Mouse (Mus musculus) liver, embryonic 16.5 days (tissue): ENCODE results near the gene Psmd4. TPM values are rescaled to one million over a fixed set of nuclear protein-coding genes. Genes with fewer than 3 reads are reported as not detected.

Experiments used
- ATAC-seq: fragments of 200-750 bp; cut with Nextera tagmentation; 2 replicates; pipeline ENCODE4 v1.8.0; 2017; ENCODE audit warnings: low read depth, mild to moderate bottlenecking, moderate number of reproducible peaks, moderate library complexity
- H3K27ac ChIP-seq: fragments of 300-500 bp; sonication (generic); 2 replicates; pipeline ENCODE4 v1.5.1; 2014; ENCODE audit warnings: mild to moderate bottlenecking, low read length
- H3K27me3 ChIP-seq: fragments of 300-500 bp; sonication (generic); 2 replicates; pipeline ENCODE4 v1.6.1; 2014; ENCODE audit warnings: low read depth, low read length, mixed read lengths; ENCODE audit not compliant: control insufficient read depth, insufficient read depth
- H3K36me3 ChIP-seq: fragments of 300-500 bp; sonication (generic); 2 replicates; pipeline ENCODE4 v1.6.1; 2014; ENCODE audit warnings: mild to moderate bottlenecking; ENCODE audit not compliant: control insufficient read depth, insufficient read depth
- H3K4me1 ChIP-seq: fragments of 300-500 bp; sonication (generic); 2 replicates; pipeline ENCODE4 v1.6.1; 2014; ENCODE audit warnings: low read depth, low read length, mixed read lengths; ENCODE audit not compliant: control insufficient read depth
- H3K4me2 ChIP-seq: fragments of 300-500 bp; sonication (generic); 2 replicates; pipeline ENCODE4 v1.6.1; 2014; ENCODE audit warnings: low read depth, low read length, mixed read lengths
- H3K4me3 ChIP-seq: fragments of 300-500 bp; sonication (generic); 2 replicates; pipeline ENCODE4 v1.5.1; 2014; ENCODE audit warnings: low read depth, mild to moderate bottlenecking, low read length
- H3K9ac ChIP-seq: fragments of 300-500 bp; sonication (generic); 2 replicates; pipeline ENCODE4 v1.6.1; 2014; ENCODE audit warnings: low read depth, low read length
- H3K9me3 ChIP-seq: fragments of 300-500 bp; sonication (generic); replicated peaks from 2 replicates; pipeline ENCODE4 v1.6.1; 2016; ENCODE audit warnings: low read length; ENCODE audit not compliant: control insufficient read depth
- WGBS: fragments of 180-500 bp; shearing (Covaris S2); extraction: QIAGEN DNeasy Blood & Tissue Kit; methylation state at CpG from one replicate; pipeline ENCODE4 v1.1.7; 2014; ENCODE audit not compliant: insufficient replicate concordance; 5-methylcytosine and 5-hydroxymethylcytosine counted together
- polyA plus RNA-seq: library from polyadenylated mRNA; unstranded; fragments of >200 nt; fragmentation: Nextera tagmentation; extraction: Ambion mirVana; gene quantifications from 2 replicates; pipeline ENCODE4 v1.2.1, GENCODE M21; 2015

Gene Psmd4
- 146 and 154 TPM in 2 replicates for polyA plus RNA-seq

- Histone ChIP-seq H3K4me1 (peaks cover 33% of the 10 kb centered on the region), H3K36me3 (peaks cover 6% of the 10 kb centered on the region), H3K27ac (peak within 1 kb of the TSS; percentile 77), H3K27me3 (no peaks in the 10 kb centered on the region), H3K4me3 (peak within 1 kb of the TSS; percentile 97), H3K4me2 (peak within 1 kb of the TSS; percentile 86), H3K9ac (peak within 1 kb of the TSS; percentile 94), H3K9me3 (no peaks in the 10 kb centered on the region)
- WGBS = under 1% methylated on average over 36 of the region's 36 CpGs
- ATAC-seq = peak; percentile 99
Observed at GRCm38 (mm10) chr3:95042166-95042837, at the start of gene Psmd4. Gene Psmd4, minus strand, starts transcription at chr3:95042614.

GRCm38 (mm10) chr3:95088071-95088470 lies 45.7 kb upstream of the Psmd4 start:
- no peaks in the 10 kb centered on the region for H3K36me3 ChIP-seq
- H3K4me2 ChIP-seq = no peak overlapping the region
- no peak overlapping the region for H3K27ac ChIP-seq
- no peaks in the 10 kb centered on the region for H3K27me3 ChIP-seq
- H3K4me3 ChIP-seq = no peak overlapping the region
- ATAC-seq = no peak
- 89% methylated on average over 1 of the region's 1 CpGs for WGBS
- no peaks in the 10 kb centered on the region for H3K9me3 ChIP-seq
- peaks cover 2% of the 10 kb centered on the region; the same call in 1 of the 2 replicates for H3K4me1 ChIP-seq
- no peak overlapping the region for H3K9ac ChIP-seq

GRCm38 (mm10) chr3:95071606-95072005 lies 29.2 kb upstream of the Psmd4 start:
- WGBS = 86% methylated on average over 2 of the region's 2 CpGs
- H3K4me3 ChIP-seq = no peak overlapping the region
- no peak overlapping the region for H3K27ac ChIP-seq
- no peaks in the 10 kb centered on the region for H3K9me3 ChIP-seq
- ATAC-seq = no peak
- H3K36me3 ChIP-seq = peaks cover 56% of the 10 kb centered on the region
- no peaks in the 10 kb centered on the region for H3K27me3 ChIP-seq
- no peak overlapping the region for H3K4me2 ChIP-seq
- H3K4me1 ChIP-seq = no peaks in the 10 kb centered on the region
- H3K9ac ChIP-seq = no peak overlapping the region

GRCm38 (mm10) chr3:95066570-95066969 lies 24.2 kb upstream of the Psmd4 start:
- H3K27ac ChIP-seq = no peak overlapping the region

GRCm38 (mm10) chr3:95066095-95066494 lies 23.7 kb upstream of the Psmd4 start:
- Histone ChIP-seq H3K9ac (no peak overlapping the region), H3K9me3 (no peaks in the 10 kb centered on the region), H3K27me3 (no peaks in the 10 kb centered on the region), H3K4me3 (no peak overlapping the region), H3K4me2 (no peak overlapping the region), H3K36me3 (peaks cover 76% of the 10 kb centered on the region), H3K27ac (no peak overlapping the region), H3K4me1 (no peaks in the 10 kb centered on the region)
- 82% methylated on average over 6 of the region's 6 CpGs for whole genome bisulfite sequencing
- ATAC-seq = no peak

More at GRCm38 (mm10) chr3:95066570-95066969, 24.2 kb upstream of the Psmd4 start:
- peaks cover 77% of the 10 kb centered on the region for H3K36me3 ChIP-seq
- ATAC-seq = no peak
- no peaks in the 10 kb centered on the region for H3K4me1 ChIP-seq
- H3K4me3 ChIP-seq = no peak overlapping the region
- 74% methylated on average over 11 of the region's 11 CpGs for WGBS
- H3K4me2 ChIP-seq = no peak overlapping the region
- no peaks in the 10 kb centered on the region for H3K9me3 ChIP-seq
- no peaks in the 10 kb centered on the region for H3K27me3 ChIP-seq
- no peak overlapping the region for H3K9ac ChIP-seq

- Histone ChIP-seq H3K4me1 (no peaks in the 10 kb centered on the region), H3K9me3 (no peaks in the 10 kb centered on the region), H3K36me3 (peaks cover 76% of the 10 kb centered on the region), H3K27ac (no peak overlapping the region), H3K27me3 (no peaks in the 10 kb centered on the region), H3K9ac (no peak overlapping the region), H3K4me2 (no peak overlapping the region), H3K4me3 (no peak overlapping the region)
- ATAC-seq = no peak
- 89% methylated on average over 1 of the region's 1 CpGs for WGBS
Observed at GRCm38 (mm10) chr3:95065553-95065952, 23.1 kb upstream of the Psmd4 start.

- Histone ChIP-seq H3K36me3 (peaks cover 75% of the 10 kb centered on the region), H3K27me3 (no peaks in the 10 kb centered on the region), H3K4me2 (no peak overlapping the region), H3K9me3 (no peaks in the 10 kb centered on the region), H3K27ac (no peak overlapping the region), H3K4me1 (no peaks in the 10 kb centered on the region), H3K4me3 (no peak overlapping the region), H3K9ac (no peak overlapping the region)
- 91% methylated on average over 4 of the region's 4 CpGs for WGBS
- no peak for ATAC-seq
Observed at GRCm38 (mm10) chr3:95063741-95064140, 21.3 kb upstream of the Psmd4 start.

GRCm38 (mm10) chr3:95058078-95058477 lies 15.7 kb upstream of the Psmd4 start:
- peaks cover 35% of the 10 kb centered on the region for H3K36me3 ChIP-seq

GRCm38 (mm10) chr3:95056275-95056674 lies 13.9 kb upstream of the Psmd4 start:
- peaks cover 24% of the 10 kb centered on the region for H3K4me1 ChIP-seq
- 37% methylated on average over 7 of the region's 7 CpGs for WGBS
- H3K27ac ChIP-seq = no peak overlapping the region
- H3K36me3 ChIP-seq = peaks cover 21% of the 10 kb centered on the region
- no peak overlapping the region for H3K4me3 ChIP-seq
- no peaks in the 10 kb centered on the region for H3K27me3 ChIP-seq
- no peaks in the 10 kb centered on the region for H3K9me3 ChIP-seq
- H3K4me2 ChIP-seq = no peak overlapping the region
- peak; percentile 39 for ATAC-seq
- no peak overlapping the region for H3K9ac ChIP-seq

More at GRCm38 (mm10) chr3:95058078-95058477, 15.7 kb upstream of the Psmd4 start:
- 80% methylated on average over 8 of the region's 8 CpGs for WGBS
- peaks cover 24% of the 10 kb centered on the region for H3K4me1 ChIP-seq
- H3K27me3 ChIP-seq = no peaks in the 10 kb centered on the region
- no peak overlapping the region for H3K4me2 ChIP-seq
- no peak overlapping the region for H3K9ac ChIP-seq
- no peaks in the 10 kb centered on the region for H3K9me3 ChIP-seq
- H3K4me3 ChIP-seq = no peak overlapping the region
- no peak for ATAC-seq
- no peak overlapping the region for H3K27ac ChIP-seq
